Comparison of ENCODE assay signal across 12 mouse cellular contexts in genomic region chr8:34472434-34472833, GRCm38 (mm10).
DNase-seq lines count a peak whose midpoint lies in the region; ATAC-seq lines count a peak whose summit lies in the region.
"Had no signal": no experiment of that assay in that cellular context is flagged by ENCODE, and none has a peak within 500 bp of the region (broad histone marks: within the 10 kb centered on the region; RNA-seq: fewer than 3 reads in every experiment).

No protein-coding gene starts in this region.

- no peak overlapping the region for H3K9ac ChIP-seq in hindbrain, embryonic 11.5 days (ENCODE audit: low read depth, low read length)
- H3K9ac ChIP-seq in forebrain, embryonic 15.5 days (replicated peaks), result no peak overlapping the region
- H3K9ac ChIP-seq: liver, embryonic 12.5 days had no signal

- ATAC-seq in hindbrain, embryonic 11.5 days (ENCODE audit: low FRiP score), result no peak
- ATAC-seq in forebrain, embryonic 15.5 days (replicated peaks), result 0 out of 2 replicates have a peak, but pooled peaks have one; percentile 19
- ATAC-seq: CD4-positive, CD25-positive, alpha-beta regulatory T cell, adult 4 months; liver, embryonic 12.5 days had no signal

- no peak overlapping the region for H3K4me3 ChIP-seq in hindbrain, embryonic 10.5 days
- H3K4me3 ChIP-seq in hindbrain, embryonic 11.5 days (ENCODE audit: low read depth, low read length), result no peak overlapping the region
- 0 out of 2 replicates have a peak overlapping the region, but pooled peaks have one; percentile 6 for H3K4me3 ChIP-seq in embryonic facial prominence, embryonic 10.5 days
- H3K4me3 ChIP-seq in forebrain, embryonic 15.5 days, result no peak overlapping the region
- H3K4me3 ChIP-seq in midbrain, embryonic 10.5 days, result peak overlapping the region; percentile 12; the same call in 1 of the 2 replicates
- H3K4me3 ChIP-seq: liver, embryonic 12.5 days had no signal

- no peak overlapping the region for H3K4me2 ChIP-seq in hindbrain, embryonic 11.5 days (replicated peaks; ENCODE audit: low read depth, low read length)
- no peak overlapping the region for H3K4me2 ChIP-seq in forebrain, embryonic 15.5 days (replicated peaks)
- H3K4me2 ChIP-seq: liver, embryonic 12.5 days had no signal

- WGBS in hindbrain, embryonic 10.5 days, result 32% methylated on average over 8 of the region's 8 CpGs
- WGBS in hindbrain, embryonic 11.5 days, result 38% methylated on average over 8 of the region's 8 CpGs
- 26% methylated on average over 8 of the region's 8 CpGs for WGBS in embryonic facial prominence, embryonic 10.5 days
- WGBS in forebrain, embryonic 15.5 days, result 24% methylated on average over 8 of the region's 8 CpGs
- whole genome bisulfite sequencing in midbrain, embryonic 10.5 days, result 19% methylated on average over 8 of the region's 8 CpGs

- H3K4me1 ChIP-seq in hindbrain, embryonic 10.5 days (replicated peaks), result peaks cover 23% of the 10 kb centered on the region
- H3K4me1 ChIP-seq in hindbrain, embryonic 11.5 days (replicated peaks; ENCODE audit: control insufficient read depth, insufficient read depth, low read length), result 0 out of 2 replicates have a peak, but pooled peaks cover 2% of the 10 kb centered on the region
- H3K4me1 ChIP-seq in embryonic facial prominence, embryonic 10.5 days, result peaks cover 40% of the 10 kb centered on the region
- peaks cover 12% of the 10 kb centered on the region for H3K4me1 ChIP-seq in forebrain, embryonic 15.5 days
- H3K4me1 ChIP-seq in midbrain, embryonic 10.5 days, result peaks cover 32% of the 10 kb centered on the region

- H3K9me3 ChIP-seq in hindbrain, embryonic 10.5 days, result no peaks in the 10 kb centered on the region
- H3K9me3 ChIP-seq in hindbrain, embryonic 11.5 days (ENCODE audit: control insufficient read depth, low read length), result no peaks in the 10 kb centered on the region
- H3K9me3 ChIP-seq in embryonic facial prominence, embryonic 10.5 days, result no peaks in the 10 kb centered on the region
- no peaks in the 10 kb centered on the region for H3K9me3 ChIP-seq in forebrain, embryonic 15.5 days
- no peaks in the 10 kb centered on the region for H3K9me3 ChIP-seq in midbrain, embryonic 10.5 days (replicated peaks)
- H3K9me3 ChIP-seq: liver, embryonic 12.5 days had no signal

- peak overlapping the region; percentile 50; the same call in 1 of the 2 replicates for H3K27ac ChIP-seq in hindbrain, embryonic 10.5 days
- no peak overlapping the region for H3K27ac ChIP-seq in hindbrain, embryonic 11.5 days (ENCODE audit: low read depth, low read length)
- no peak overlapping the region; the same call in 1 of the 2 replicates for H3K27ac ChIP-seq in embryonic facial prominence, embryonic 10.5 days (replicated peaks)
- H3K27ac ChIP-seq in forebrain, embryonic 15.5 days (replicated peaks), result no peak overlapping the region
- H3K27ac ChIP-seq in midbrain, embryonic 10.5 days (replicated peaks), result peak overlapping the region; percentile 65
- H3K27ac ChIP-seq: liver, embryonic 12.5 days had no signal

- H3K27me3 ChIP-seq in hindbrain, embryonic 10.5 days (ENCODE audit: insufficient read depth, poor library complexity, severe bottlenecking), result no peaks in the 10 kb centered on the region
- H3K27me3 ChIP-seq in hindbrain, embryonic 11.5 days (ENCODE audit: control insufficient read depth, insufficient read depth, low read length), result no peaks in the 10 kb centered on the region
- H3K27me3 ChIP-seq in embryonic facial prominence, embryonic 10.5 days (replicated peaks; ENCODE audit: low read depth, poor library complexity, severe bottlenecking), result no peaks in the 10 kb centered on the region
- no peaks in the 10 kb centered on the region for H3K27me3 ChIP-seq in forebrain, embryonic 15.5 days
- peaks cover 18% of the 10 kb centered on the region; the same call in 1 of the 2 replicates for H3K27me3 ChIP-seq in midbrain, embryonic 10.5 days (ENCODE audit: low read depth, poor library complexity, severe bottlenecking)
- H3K27me3 ChIP-seq: liver, embryonic 12.5 days had no signal

- no peaks in the 10 kb centered on the region for H3K36me3 ChIP-seq in hindbrain, embryonic 10.5 days
- H3K36me3 ChIP-seq in hindbrain, embryonic 11.5 days (ENCODE audit: control insufficient read depth, insufficient read depth, low read length), result no peaks in the 10 kb centered on the region
- no peaks in the 10 kb centered on the region for H3K36me3 ChIP-seq in embryonic facial prominence, embryonic 10.5 days (replicated peaks)
- no peaks in the 10 kb centered on the region for H3K36me3 ChIP-seq in forebrain, embryonic 15.5 days
- H3K36me3 ChIP-seq in midbrain, embryonic 10.5 days, result no peaks in the 10 kb centered on the region
- H3K36me3 ChIP-seq: liver, embryonic 12.5 days had no signal

- DNase-seq in hindbrain, embryonic 10.5 days (ENCODE audit: low spot score), result no peak
- no peak for DNase-seq in hindbrain, embryonic 11.5 days (ENCODE audit: low spot score)
- DNase-seq in embryonic facial prominence, embryonic 10.5 days (ENCODE audit: low spot score), result peak; percentile 22
- no peak for DNase-seq in midbrain, embryonic 10.5 days (ENCODE audit: low spot score)
- DNase-seq in adipocyte (ENCODE audit: low spot score), result no peak
- DNase-seq in layer of hippocampus, adult 11-12 months (ENCODE audit: low spot score), result no peak
- DNase-seq in liver, result no peak
- DNase-seq: kidney, adult 18-20 months; layer of hippocampus, adult 9-11 months had no signal

Comparison
In these comparisons a context has a peak if more than half of its experiments do, and no peak if none do; other contexts are left out.
1. H3K27ac ChIP-seq: peak in hindbrain, embryonic 10.5 days (single experiment) and midbrain, embryonic 10.5 days (single experiment); none in hindbrain, embryonic 11.5 days (single experiment), embryonic facial prominence, embryonic 10.5 days (single experiment) and forebrain, embryonic 15.5 days (single experiment).
2. H3K4me3 ChIP-seq: peak in embryonic facial prominence, embryonic 10.5 days (single experiment) and midbrain, embryonic 10.5 days (single experiment); none in hindbrain, embryonic 10.5 days (single experiment), hindbrain, embryonic 11.5 days (single experiment) and forebrain, embryonic 15.5 days (single experiment).